Mouse (Mus musculus) erythroblast, embryonic 14.5 days (primary cell): ENCODE data around the gene Homer1.

Source experiments
- GATA1 ChIP-seq: IDR thresholded peaks from 2 replicates; pipeline ENCODE4 v1.6.1; 2012; ENCODE audit warnings: low read length, inconsistent platforms, mixed read lengths
- TAL1 ChIP-seq: IDR thresholded peaks from 3 replicates; pipeline ENCODE4 v1.6.1; 2012; ENCODE audit warnings: low read length, inconsistent platforms, mixed read lengths

DNA sequence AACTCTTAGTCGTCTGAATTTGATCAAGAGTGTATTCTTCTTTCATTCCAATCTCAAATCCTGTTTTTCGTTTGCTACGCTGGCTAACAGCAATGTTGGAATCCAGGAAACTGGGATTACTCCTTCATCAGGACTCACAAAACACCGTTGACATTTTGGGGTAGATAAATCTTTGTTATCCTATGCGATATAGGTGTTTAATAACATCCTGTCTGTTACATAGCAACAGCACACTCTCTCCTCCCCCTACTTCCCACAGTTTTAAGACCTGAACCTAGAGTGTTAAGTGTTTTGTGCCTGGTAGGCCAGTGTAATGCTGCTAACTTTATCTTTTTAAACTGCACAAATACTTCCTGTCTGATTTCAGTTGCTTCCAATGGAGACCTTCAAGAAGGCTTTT, 39.0 kb downstream of the Homer1 start:
- TF ChIP-seq TAL1 (no peak), GATA1 (no peak)
